Mouse (Mus musculus) E14TG2a.4 (cell line): ENCODE measurements around the gene 2700049A03Rik.

Experiments used
- CTCF ChIP-seq: conservative IDR thresholded peaks from 2 replicates; pipeline ENCODE4 v1.5.1; 2014; ENCODE audit warnings: low read length
- NANOG ChIP-seq: IDR thresholded peaks from 2 replicates; pipeline ENCODE4 v1.6.1; 2014; ENCODE audit warnings: borderline replicate concordance, low read length, mixed read lengths

DNA sequence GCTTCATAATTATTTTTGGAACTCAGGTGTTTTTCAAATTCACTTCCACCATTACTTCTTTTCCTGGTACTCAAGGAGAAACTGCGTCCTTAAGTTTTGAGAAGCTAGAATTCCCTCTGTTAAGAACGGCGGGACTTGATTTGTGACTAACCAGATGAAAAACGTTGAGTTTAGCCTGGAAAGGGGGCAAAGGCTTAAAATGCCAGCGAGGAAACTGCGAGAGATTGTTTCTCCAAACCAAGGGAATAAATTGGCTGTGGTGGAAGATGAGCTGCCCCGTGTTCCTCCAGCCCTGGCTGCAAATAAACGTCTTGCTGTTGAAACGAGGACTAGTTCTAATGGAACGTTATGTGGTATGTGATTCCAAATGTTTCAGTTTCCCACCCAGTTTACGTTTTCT, 1.0 kb downstream of the 2700049A03Rik start:
- TF ChIP-seq CTCF (no peak), NANOG (no peak)
